Mouse (Mus musculus): ENCODE results near the gene Mettl18.
"Not testable (repeated sequence)": the region's sequence is repeated elsewhere in the genome, so short reads cannot be mapped to it uniquely, and the experiment has no call there.

Mettl18 gene
- long read RNA-seq, experiment 1, transcript Mettl18-202 (2 exons, 1,419 nt) = major isoform, 6 of 8 reads
- long read RNA-seq, experiment 1, partial matches to known transcripts = 0 of 8 reads
- long read RNA-seq, experiment 1, other reads (novel, unspliced or antisense) = 0 of 8 reads
- long read RNA-seq, experiment 2, partial matches to known transcripts = 0 of 1 reads
- long read RNA-seq, experiment 2, other reads (novel, unspliced or antisense) = 0 of 1 reads

DNA sequence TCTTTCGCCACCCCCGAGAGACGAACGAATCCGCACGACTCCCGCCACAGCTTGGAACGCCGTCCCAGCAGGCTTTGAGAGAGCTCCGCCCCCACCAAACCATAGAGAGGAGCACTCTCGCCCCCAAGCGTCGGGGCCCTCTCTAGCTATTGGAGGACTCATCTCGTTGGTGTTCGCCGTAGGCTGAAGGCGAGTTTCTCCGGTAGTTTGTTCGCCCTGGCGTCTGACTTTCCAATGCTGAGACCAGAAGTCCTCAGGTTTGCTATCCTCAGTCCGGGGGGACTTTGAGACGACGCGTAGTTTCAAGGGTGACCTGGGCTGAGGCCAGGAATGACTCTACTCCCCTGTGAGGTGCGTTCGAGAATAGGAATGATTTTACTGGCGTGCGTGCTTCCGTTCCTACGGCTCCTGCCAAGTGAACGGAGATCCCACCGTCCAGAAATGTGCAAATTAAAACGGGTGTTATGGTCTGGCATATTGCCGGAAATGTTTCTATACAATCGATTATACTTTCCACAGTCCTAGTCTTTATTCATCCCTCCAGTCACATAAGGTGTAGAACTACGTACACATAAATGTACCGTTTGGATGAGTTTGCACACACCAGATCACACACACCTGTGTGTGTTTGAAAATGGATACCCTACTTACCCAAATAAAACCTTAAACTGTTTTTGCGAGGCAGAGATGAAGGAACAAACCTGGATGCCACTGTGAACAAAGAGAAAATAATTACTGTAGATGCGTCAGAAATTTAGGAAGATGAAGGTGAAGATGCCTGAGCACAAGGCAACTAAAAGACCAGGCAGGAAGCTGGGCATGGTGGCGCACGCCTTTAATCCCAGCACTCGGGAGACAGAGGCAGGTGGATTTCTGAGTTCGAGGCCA, at the start of gene Mettl18, which contains the start of gene BC055324:
Mettl18 (plus strand) TSS at position 169 of the 888 bp plus-strand sequence.
BC055324 (minus strand) TSS at position 76 of the 888 bp plus-strand sequence.
- intact Hi-C loops (cut with DNase I) = no loop called here

DNA sequence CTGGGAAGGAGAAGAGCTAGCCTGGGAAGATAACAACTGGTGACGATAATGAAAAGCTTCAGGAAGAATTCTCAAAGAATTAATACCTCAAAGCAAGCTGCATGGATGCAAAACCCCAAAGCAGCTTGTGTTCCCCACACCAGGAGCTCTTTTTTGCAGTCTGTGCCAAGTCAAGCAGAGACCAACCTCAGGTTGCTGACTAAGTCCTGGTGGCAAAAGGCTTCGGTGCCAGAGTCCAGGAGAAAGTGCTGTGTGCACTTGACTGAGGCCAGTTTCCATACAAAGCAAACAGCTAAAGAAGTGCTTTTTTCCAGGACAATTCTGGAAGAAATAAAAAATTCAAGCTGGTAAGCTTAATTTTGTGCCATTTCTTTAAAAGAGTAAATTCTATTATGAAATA, 41.3 kb upstream of the Mettl18 start:
- intact Hi-C loops (cut with DNase I) = no loop called here

DNA sequence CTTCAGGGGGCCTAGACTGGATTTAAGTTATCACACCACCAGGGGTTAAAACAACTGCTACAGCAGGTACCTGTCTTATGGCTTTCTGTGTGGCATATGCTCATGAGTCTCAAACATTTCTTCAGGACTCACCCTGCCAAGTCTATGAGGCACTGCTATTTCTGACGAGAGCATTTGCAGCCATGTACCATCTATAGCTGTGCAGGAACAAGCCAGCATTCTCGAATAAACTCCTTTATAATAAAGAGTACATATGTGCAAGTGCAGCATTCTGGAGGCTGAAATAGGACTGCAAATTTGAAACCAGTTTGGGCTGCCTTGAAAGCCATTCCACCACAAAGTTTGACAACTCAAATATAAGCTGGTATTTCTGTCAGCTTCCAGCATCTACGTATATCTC, 36.7 kb upstream of the Mettl18 start:
- intact Hi-C loops (cut with DNase I) = no loop called here

DNA sequence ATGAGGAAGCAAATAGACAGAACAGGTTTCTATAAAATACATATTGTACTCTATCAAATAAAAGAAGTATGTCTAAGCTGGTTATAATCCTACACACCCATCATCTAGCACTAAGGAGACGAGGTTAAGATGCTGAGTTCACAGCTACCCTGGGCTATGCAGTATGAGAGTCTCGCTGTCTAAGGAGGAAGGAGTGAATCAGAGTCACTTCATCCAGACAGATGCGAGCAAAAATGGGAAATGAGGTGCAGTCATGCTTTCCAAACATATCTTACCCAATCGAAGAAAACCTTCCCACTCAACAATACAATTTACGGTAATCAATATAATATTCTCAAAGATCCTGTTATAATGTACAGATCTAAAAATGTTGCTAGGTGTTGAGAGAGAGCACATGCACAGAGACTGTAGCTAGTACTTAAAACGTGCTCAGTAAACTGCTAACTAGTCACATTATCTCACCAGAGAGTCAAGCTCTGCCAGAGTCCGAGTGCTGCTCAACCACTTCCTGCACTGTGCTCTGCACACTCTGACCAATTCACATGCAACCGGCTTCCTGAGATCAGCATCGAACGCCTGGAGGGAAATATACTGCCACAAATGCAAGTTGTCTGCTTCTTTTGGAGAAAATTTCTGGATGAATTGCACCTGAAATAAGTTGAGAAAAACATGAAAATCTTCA, 30.5 kb upstream of the Mettl18 start:
- intact Hi-C loops (cut with DNase I) = no loop called here

DNA sequence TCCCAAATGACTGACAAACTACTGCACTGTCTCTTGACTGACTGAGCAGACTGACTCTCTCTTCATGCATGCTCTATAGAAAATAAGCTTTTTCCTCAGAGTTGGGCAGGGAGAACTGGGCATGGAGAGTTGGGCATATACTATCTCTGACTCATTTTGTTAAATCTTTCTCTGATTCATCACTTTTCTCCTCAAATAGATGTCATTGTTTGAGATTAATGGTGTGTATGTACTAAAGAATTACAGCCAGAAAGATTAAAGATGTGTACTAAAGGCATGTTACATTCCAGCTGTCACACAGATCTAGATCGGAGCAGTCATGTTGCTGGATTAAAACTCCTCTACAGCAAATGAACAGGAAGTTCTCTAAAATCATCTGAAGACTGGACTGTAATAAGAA, 20.2 kb upstream of the Mettl18 start:
- intact Hi-C loops (cut with DNase I) = no loop called here

DNA sequence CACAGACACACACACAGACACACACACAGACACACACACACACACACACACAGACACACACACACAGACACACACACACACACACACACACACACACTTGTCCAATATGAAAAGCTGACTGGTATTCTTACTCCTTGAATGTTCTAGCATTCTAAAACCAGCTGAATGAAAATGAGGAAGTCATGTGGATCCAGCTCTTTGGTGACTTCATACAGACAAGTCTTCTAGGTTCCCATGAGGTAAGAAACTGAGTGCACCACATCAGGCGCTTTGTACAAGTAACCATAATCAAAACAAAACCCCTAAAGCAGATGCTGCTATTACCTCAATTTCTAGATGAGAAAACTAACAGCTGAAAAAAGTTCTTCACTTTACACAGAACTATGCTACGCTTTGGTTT, 19.6 kb upstream of the Mettl18 start:
- intact Hi-C loops (cut with DNase I) = no loop called here

DNA sequence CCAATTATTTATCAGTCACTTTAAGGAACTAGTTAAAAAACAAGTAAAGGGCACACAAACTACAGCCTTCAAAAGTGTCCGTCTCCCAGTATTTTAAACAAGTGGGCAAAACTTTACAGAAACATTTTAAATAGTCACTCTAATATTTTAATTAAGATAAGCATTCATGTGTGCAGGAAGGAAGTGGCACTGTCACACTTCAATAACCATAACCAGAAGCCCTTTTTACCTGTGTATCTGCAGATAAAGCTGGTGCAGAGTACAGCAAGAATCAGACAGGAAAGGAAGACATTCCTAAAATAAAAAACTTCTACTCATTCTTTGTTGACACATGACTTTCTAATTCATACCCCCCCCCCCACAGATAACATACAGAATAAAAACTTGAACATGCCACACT, 18.2 kb upstream of the Mettl18 start:
- intact Hi-C loops (cut with DNase I) = no loop called here

DNA sequence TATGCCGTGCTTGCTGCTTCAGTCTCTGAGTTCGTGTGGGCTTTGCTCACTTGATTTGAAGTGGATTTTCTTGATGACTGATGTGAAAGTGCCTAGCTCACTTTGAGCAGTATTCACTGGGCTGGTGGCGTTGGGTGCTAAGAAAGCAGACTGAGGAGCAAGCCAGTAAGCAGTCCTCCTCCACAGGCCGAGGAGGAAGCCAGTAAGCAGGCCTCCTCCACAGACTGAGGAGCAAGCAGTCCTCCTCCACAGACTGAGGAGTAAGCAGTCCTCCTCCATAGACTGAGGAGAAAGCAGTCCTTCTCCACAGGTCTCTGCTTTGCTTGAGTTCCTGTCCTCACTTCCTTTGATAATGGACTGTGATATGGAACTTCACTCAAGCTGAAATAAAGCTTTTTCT, 2.3 kb upstream of the Mettl18 start:
- intact Hi-C loops (cut with DNase I) = no loop called here

DNA sequence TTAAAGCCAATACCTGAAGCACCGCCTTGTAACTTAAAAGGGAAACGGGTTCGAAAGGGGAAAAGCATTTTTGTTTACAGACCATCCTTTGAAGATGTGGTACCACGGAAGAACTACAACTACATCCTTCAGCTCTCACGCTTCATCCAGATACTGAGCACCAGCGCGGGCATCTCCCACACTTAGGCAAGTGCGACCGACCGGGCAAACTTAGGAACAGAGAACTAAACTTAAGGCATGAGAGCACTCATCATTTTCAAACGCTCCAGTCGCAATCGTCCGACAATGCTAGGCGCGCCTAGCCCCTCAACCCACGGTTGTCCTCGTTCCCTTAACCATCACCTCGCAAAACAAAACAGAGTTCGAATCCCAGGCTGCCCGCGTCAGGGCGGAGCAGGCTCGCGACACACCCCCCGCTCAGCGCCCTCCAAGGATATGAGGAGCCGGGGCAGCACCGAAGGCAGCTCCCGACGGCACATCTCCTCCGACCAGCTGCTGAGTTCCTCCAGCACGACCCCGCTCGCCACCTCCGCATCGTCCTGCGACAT, 442 bp upstream of the Mettl18 start:
- intact Hi-C loops (cut with DNase I) = no loop called here

DNA sequence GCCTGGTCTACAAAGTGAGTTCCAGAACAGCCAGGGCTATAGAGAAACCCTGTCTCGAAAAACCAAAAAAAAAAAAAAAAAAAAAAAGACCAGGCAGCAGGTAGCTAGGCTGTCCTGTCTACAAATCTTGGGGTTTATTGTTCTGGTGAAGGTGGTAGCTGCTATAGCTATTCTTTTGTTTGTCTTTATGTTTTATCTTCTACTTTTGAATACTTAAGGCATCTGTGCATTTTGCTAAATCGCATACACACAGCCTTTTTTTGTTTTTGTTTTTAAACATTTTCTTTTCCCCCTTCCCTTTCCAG, 872 bp downstream of the Mettl18 start:
- intact Hi-C loops (cut with DNase I) = no loop called here

DNA sequence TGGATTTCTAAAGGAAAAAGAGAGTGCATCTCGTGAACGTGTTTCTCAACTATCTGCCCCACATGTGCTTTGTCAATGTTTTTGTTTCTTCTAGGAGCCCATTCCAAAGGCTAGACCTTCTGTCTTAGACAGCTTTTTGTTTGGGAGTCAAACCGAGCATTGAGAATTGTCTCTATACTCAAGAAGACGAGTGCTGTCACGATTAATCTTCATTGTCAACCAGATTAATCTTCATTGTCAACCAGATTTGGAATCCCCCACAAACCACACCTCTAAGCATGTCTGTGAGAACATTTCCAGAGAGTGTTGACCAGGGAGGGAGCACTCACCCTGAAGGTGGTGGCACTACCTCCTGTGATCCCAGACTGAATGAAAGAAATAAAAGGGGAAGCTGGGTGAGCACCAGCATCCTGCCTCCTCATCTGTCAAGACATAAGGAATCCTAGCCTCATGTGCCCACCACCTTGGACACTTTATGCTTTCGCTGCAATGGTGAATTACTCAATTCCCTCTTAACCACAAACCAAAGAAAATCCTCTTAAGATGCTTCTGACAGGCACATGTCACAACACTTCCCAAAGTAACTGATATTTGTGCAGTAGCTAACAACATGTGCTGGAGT, 7.3 kb downstream of the Mettl18 start:
- intact Hi-C loops (cut with DNase I) = no loop called here

DNA sequence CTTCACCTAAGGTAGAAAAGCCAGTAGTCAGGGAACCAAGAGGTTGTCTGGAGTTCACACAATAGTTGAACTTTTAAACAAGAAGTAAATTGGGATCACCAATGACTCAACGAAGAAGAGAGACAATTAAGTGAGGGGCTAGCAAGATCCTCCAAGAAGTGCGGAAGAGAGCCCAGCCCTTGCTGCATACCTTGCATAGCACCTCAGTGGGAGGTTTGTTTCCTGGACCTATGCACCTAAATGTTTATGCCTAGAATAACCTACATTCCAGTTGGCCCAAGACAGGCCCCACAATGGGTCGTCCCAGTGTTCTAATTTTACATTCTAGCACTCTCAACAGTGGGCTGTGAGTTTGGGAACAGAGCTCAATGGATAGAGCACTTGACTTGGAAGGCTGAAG, 9.6 kb downstream of the Mettl18 start:
- intact Hi-C loops (cut with DNase I) = no loop called here

DNA sequence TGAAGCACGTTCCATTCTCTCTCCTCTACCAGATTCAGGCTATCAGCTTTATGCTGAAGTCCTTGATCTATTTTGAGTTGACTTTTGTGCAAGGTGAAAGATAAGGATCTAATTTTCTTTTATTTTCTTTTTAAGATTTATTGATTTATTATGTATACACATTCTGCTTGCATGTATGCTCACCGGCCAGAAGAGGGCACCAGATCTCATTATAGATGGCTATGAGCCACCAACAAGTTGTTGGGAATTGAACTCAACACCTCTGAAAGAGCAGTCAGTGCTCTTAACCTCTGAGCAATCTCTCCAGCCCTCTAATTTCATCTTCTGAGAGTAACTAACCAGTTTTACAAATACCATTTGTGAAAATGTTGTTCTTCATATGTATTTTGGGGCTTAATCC, 14.5 kb downstream of the Mettl18 start:
- intact Hi-C loops (cut with DNase I) = loop anchor here (2.0 kb wide), 1 partner anchor 130 kb away; no protein-coding TSS in a partner anchor

DNA sequence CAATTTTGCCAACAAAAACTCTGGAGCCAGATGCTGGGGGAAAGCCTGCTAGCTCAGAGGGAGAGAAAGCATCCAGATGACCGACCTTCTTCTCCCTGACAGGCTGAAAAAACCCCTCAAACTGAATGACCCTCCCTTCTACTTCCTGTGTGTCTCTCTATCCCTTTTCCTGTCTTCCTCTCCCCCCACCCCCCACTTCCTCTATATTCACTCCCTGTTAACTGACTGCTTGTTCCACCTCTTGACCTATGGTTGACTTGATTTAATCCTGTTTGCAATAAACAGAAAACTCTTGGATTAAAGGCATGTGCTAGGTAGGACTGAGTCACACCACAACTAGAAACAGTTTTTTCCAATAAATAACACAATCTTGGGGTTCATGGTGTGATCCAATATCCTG, 19.9 kb downstream of the Mettl18 start:
- intact Hi-C loops (cut with DNase I) = no loop called here

DNA sequence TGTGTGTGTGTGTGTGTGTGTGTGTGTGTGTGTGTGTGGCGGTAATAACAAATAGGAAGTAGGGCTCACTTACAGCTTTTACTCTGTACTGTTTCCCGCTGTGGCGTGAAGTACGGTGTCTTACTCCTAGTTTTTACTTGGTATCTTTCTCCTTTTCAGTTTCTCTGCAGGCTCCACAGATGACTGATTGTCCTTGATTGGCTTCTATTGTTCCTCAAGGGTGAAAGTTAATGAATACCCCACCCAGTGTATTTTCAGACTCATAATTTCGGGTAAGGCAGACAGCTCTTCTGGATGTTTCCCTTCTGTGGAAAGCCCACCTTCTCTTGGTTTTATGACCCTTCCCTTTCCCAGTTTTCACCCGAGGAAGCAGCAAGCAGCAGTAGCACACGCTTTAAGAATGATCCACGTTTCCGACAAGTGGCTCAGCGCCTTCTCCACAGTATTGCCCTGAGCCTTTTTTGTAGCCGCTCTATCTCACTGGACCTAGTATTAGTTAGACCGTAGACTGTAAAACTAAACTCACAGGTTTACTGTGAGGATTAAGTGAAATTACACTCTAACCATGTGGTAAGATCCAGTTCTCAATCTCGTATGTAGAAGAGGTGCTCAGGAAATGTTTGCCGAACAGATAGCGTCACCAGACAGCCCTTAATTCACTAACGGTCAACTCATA, 23.7 kb downstream of the Mettl18 start:
- intact Hi-C loops (cut with DNase I) = no loop called here

DNA sequence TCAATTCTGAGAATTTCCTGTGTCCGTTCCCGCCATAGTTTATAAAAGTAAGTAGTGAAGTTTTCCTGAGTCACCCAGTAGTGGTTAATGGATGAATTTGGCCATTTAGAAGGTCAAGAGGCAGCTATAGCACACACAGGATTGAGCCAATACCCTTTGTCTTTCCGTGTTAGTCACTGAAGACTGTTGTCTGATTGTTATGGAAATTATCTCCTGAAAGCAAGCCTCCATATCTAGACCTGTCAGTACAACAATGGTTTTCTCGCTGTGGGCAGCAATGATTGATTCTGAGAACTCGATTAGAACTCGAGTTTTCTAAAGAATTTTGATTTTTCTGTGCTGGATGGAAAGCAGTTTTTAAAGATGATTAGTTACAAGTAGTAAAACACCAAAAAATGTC, 25.1 kb downstream of the Mettl18 start:
- intact Hi-C loops (cut with DNase I) = no loop called here

DNA sequence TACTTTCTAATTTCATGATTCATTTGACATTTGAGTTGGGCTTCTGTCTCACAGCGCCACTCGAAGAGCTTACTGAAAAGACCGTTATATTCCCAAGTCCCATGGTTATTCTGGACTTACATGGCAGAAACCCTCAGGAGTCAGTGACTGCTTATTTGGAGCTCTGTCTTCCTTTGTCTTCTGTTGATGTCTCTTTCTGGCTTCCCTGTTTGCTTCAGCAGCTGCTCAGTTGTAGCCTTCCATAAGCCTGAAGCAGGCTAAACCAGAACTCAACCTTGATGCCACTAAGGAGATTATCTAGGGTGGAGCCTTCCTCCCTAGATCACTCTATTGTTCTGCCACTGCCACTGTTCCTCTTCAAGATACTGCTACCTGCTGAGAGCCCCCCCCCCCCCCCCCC, 26.1 kb downstream of the Mettl18 start:
- intact Hi-C loops (cut with DNase I) = not testable (repeated sequence)

DNA sequence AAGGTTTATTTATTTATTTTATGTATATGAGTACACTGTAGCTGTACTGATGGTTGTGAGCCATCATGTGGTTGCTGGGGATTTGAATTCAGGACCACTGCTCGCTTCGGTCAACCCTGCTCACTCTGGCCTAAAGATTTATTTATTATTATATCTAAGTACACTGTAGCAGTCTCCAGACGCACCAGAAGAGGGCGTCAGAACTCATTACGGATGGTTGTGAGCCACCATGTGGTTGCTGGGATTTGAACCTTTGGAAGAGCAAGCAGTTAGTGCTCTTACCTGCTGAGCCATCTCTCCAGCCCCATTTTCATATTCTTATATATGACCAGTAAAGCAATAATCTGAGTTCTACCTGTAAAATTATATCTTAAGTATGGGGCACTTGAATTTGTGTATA, 27.4 kb downstream of the Mettl18 start:
- intact Hi-C loops (cut with DNase I) = not testable (repeated sequence)

DNA sequence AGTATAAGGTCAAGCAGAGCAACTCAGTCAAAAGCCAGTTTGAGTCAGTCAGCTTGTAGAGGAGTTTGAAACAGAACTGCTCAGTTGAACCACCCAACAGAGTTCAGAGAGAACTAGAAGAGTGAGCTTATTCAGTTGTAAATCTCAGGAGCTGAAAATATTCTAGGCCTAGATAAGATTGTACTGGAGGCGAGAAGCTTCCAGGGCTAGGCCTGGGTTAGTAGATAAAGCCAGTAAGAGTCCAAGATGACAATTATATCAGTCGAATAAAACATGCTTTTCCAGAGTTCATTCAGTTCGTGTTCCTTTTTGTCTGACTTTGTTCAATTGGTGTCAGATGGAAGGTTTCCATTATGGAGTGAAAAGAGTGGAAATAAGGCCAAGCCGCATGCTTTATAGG, 31.0 kb downstream of the Mettl18 start:
- intact Hi-C loops (cut with DNase I) = no loop called here

DNA sequence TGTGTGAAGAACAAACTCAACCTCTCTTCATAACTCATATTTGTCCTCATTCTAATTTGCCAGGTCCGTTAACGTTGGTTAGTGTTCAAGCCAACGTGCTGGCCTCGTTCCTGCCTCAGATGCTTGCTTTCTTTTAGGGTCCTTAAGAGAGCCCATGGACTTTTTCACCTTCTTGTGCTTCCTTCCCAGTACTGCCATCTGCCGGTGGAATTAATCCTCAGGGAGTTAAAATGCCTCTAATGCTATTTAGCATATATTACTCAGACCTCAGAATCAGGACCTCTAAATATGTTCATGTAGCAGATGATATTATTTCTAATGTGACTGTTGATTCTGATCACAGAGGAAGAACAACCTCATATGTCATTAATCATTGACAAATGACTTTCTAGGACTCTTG, 32.7 kb downstream of the Mettl18 start:
- intact Hi-C loops (cut with DNase I) = no loop called here
